Mouse (Mus musculus) liver, adult 2 months (tissue): ENCODE results near the gene Mycbp2.

Experiments used
- CTCF ChIP-seq: fragments of 200-500 bp; IDR thresholded peaks from 2 replicates; pipeline ENCODE4 v1.5.1; 2011; ENCODE audit warnings: low read depth, low read length, control low read depth
- POLR2A ChIP-seq: fragments of 200-500 bp; IDR thresholded peaks from 2 replicates; pipeline ENCODE4 v1.6.1; 2011; ENCODE audit warnings: low read length, control low read depth; ENCODE audit not compliant: insufficient read depth; ENCODE audit errors: extremely low read depth

GRCm38 (mm10) chr14:103222356-103222755, 124.3 kb downstream of the Mycbp2 start:
- TF ChIP-seq CTCF (no peak), POLR2A (no peak)
